Mouse (Mus musculus): ENCODE data around the gene S100a8.

S100a8 gene

GRCm38 (mm10) chr3:90683929-90684328, 15.2 kb downstream of the S100a8 start:
- DNase-seq (ENCODE audit: low spot score), result no peak

- no peak for DNase-seq (ENCODE audit: low spot score)
Observed at GRCm38 (mm10) chr3:90686835-90687234, 18.1 kb downstream of the S100a8 start.

- DNase-seq (ENCODE audit: low spot score), result no peak
Observed at GRCm38 (mm10) chr3:90693496-90693895, 24.7 kb downstream of the S100a8 start.

DNA sequence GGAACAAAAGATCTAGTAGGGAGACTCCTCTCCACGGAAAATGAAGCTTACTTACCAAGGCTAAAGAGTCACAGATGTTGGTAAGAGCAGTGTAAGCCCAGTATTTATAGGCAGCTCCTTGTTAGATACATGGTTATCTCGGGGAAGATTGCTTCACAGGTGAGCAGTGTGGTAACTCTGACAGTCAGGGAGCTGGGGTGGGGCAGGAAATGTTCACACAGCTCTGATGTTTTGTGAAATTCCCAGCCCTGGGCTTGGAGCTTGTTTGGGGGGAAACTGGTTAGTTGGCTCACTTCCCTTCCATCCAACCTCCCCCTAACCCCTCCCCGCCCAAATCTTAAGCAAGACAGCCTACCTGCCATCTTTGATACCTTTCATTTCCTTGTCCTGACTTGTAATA, 26.8 kb downstream of the S100a8 start, which contains the start of gene S100a9:
S100a9 (minus strand) TSS at position 109 of the 400 bp plus-strand sequence.
- no peak for DNase-seq (ENCODE audit: low spot score)

GRCm38 (mm10) chr3:90702244-90702643, 33.5 kb downstream of the S100a8 start:
- DNase-seq (ENCODE audit: low spot score), result no peak

DNA sequence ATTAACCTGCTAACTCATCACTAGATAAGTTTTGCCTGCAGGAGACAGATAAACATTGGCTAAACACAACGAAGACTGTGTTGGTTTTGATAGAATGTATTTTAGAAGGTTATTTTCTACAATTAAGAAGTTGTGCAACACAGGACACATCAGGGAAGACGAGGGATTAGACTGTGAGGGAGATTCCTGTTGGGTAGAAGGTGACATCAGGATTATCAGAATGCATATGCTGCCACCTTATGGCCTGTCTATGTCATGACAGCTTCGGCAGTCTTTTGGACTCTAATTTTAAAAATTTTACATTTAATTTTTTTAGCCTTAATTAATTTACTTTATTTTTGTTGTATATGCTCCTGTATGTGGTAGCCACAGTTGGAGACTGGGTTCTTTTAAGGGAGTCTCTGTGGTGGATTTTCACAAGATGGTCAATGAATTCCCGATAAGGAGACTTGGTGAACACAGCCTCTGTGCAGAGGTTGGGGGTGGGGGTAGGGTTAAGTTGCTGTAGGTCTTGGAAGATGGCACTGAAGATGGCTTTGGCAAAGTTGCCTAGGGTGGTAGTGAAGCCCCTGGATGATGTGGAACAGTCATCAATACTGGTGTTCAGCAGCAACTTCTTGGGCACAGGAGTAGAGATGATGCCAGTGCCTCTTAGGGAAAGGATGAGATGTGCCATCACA, 39.9 kb downstream of the S100a8 start:
- no peak for DNase-seq (ENCODE audit: low spot score)

- peak; percentile 50 for DNase-seq (ENCODE audit: low spot score)
Observed at GRCm38 (mm10) chr3:90709591-90710460, 41.0 kb downstream of the S100a8 start.

Measured in yolk sac, embryonic 10.5 days (tissue).